Mouse (Mus musculus): ENCODE data around the gene Slc26a9. TPM values are rescaled to one million over a fixed set of nuclear protein-coding genes. Genes with fewer than 3 reads are reported as not detected.

The Slc26a9 gene
- polyA plus RNA-seq, 1 experiment, result not detected

DNA sequence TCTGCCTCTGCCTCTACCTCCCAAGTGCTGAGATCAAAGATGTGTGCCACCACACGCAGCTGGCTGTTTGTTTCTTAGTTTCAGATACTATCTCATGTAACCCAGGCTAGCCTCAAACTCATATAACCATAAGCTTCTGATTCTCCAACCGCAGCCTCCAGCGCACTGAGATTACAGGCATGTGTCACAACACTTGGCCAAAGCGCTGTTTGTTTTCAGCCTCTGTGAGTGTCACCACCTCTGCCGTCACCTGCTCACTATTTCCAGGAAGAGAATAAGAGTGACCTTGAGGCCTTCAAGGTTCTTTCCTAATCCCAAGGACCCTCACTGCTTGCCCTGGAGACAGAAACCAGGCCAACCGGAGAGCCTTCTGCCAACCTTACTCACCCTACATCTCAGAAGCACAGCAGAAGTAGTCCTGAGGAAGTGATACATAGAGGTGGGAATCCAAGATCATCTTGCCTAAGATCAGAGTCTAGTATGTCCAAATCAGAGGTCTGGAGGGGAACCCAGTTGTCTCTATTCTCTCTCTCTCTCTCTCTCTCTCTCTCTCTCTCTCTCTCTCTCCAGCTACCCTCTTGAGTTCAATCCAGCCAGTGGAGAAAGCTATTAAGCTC is 9.1 kb upstream of the Slc26a9 start:
- 79% methylated on average over 6 of the region's 6 CpGs for whole genome bisulfite sequencing

DNA sequence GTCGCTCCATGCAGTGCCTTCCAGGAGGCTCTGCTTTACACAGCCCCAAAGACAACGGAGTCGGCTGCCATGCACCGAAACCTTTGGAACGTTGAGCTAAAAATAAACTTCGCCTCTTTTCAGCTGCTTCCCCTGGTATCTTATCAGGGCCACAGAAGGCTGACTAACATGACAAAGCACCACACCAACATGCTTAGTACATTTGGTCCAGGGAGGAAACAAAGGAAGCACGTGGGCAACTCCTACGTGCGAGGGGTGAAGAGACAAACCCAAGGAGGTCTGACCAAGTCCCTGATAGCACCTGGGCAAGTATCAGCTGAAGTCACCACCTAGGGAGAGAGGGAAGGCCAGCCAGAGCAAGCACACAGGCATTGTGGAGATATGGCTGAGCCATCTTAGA is 7.3 kb upstream of the Slc26a9 start:
- WGBS, result 34% methylated on average over 9 of the region's 9 CpGs
- H3K36me3 ChIP-seq (ENCODE audit: control insufficient read depth, insufficient read depth, low read length), result no peaks in the 10 kb centered on the region
- H3K4me1 ChIP-seq (ENCODE audit: control insufficient read depth, insufficient read depth, insufficient read length, low read length), result no peaks in the 10 kb centered on the region
- H3K4me3 ChIP-seq (ENCODE audit: low read depth, low read length), result no peak overlapping the region
- H3K27me3 ChIP-seq (ENCODE audit: control insufficient read depth, insufficient read depth, low read length), result no peaks in the 10 kb centered on the region
- TF ChIP-seq CTCF (IDR thresholded peaks at IDR 0.05; ENCODE audit: extremely low read depth, insufficient read length, insufficient replicate concordance, low read depth, low read length), result no peak
- H3K27ac ChIP-seq (ENCODE audit: insufficient read depth, low read depth, low read length), result no peak overlapping the region

More for the DNA sequence above, 9.1 kb upstream of the Slc26a9 start:
- Histone ChIP-seq H3K36me3 (ENCODE audit: control insufficient read depth, insufficient read depth, low read length) (no peaks in the 10 kb centered on the region), H3K27ac (ENCODE audit: insufficient read depth, low read depth, low read length) (no peak overlapping the region), H3K27me3 (ENCODE audit: control insufficient read depth, insufficient read depth, low read length) (no peaks in the 10 kb centered on the region; the same call in 1 of the 2 replicates), H3K4me1 (ENCODE audit: control insufficient read depth, insufficient read depth, insufficient read length, low read length) (no peaks in the 10 kb centered on the region), H3K4me3 (ENCODE audit: low read depth, low read length) (no peak overlapping the region)
- TF ChIP-seq CTCF (IDR thresholded peaks at IDR 0.05; ENCODE audit: extremely low read depth, insufficient read length, insufficient replicate concordance, low read depth, low read length) (no peak), POLR2A (IDR thresholded peaks at IDR 0.05; ENCODE audit: low read depth, low read length) (no peak)

- WGBS, result 54% methylated on average over 5 of the region's 5 CpGs
- no peak overlapping the region for H3K4me3 ChIP-seq (ENCODE audit: low read depth, low read length)
- H3K27ac ChIP-seq (ENCODE audit: insufficient read depth, low read depth, low read length), result no peak overlapping the region
- TF ChIP-seq POLR2A (IDR thresholded peaks at IDR 0.05; ENCODE audit: low read depth, low read length) (no peak), CTCF (IDR thresholded peaks at IDR 0.05; ENCODE audit: extremely low read depth, insufficient read length, insufficient replicate concordance, low read depth, low read length) (no peak)
- H3K36me3 ChIP-seq (ENCODE audit: control insufficient read depth, insufficient read depth, low read length), result no peaks in the 10 kb centered on the region
- no peaks in the 10 kb centered on the region for H3K27me3 ChIP-seq (ENCODE audit: control insufficient read depth, insufficient read depth, low read length)
- H3K4me1 ChIP-seq (ENCODE audit: control insufficient read depth, insufficient read depth, insufficient read length, low read length), result no peaks in the 10 kb centered on the region
Observed at GRCm38 (mm10) chr1:131737269-131737668, 6.6 kb upstream of the Slc26a9 start.

GRCm38 (mm10) chr1:131738760-131739159 is 5.1 kb upstream of the Slc26a9 start:
- Histone ChIP-seq H3K27ac (ENCODE audit: insufficient read depth, low read depth, low read length) (no peak overlapping the region), H3K4me3 (ENCODE audit: low read depth, low read length) (no peak overlapping the region), H3K27me3 (ENCODE audit: control insufficient read depth, insufficient read depth, low read length) (no peaks in the 10 kb centered on the region), H3K36me3 (ENCODE audit: control insufficient read depth, insufficient read depth, low read length) (no peaks in the 10 kb centered on the region), H3K4me1 (ENCODE audit: control insufficient read depth, insufficient read depth, insufficient read length, low read length) (no peaks in the 10 kb centered on the region)
- TF ChIP-seq CTCF (IDR thresholded peaks at IDR 0.05; ENCODE audit: extremely low read depth, insufficient read length, insufficient replicate concordance, low read depth, low read length) (no peak), POLR2A (IDR thresholded peaks at IDR 0.05; ENCODE audit: low read depth, low read length) (no peak)
- 79% methylated on average over 1 of the region's 1 CpGs for WGBS

GRCm38 (mm10) chr1:131739481-131740160 is 4.2 kb upstream of the Slc26a9 start:
- H3K27me3 ChIP-seq (ENCODE audit: control insufficient read depth, insufficient read depth, low read length), result no peaks in the 10 kb centered on the region
- no peaks in the 10 kb centered on the region for H3K4me1 ChIP-seq (ENCODE audit: control insufficient read depth, insufficient read depth, insufficient read length, low read length)
- WGBS, result 83% methylated on average over 9 of the region's 9 CpGs
- TF ChIP-seq POLR2A (IDR thresholded peaks at IDR 0.05; ENCODE audit: low read depth, low read length) (no peak), CTCF (IDR thresholded peaks at IDR 0.05; ENCODE audit: extremely low read depth, insufficient read length, insufficient replicate concordance, low read depth, low read length) (no peak)
- H3K4me3 ChIP-seq (ENCODE audit: low read depth, low read length), result no peak overlapping the region
- H3K27ac ChIP-seq (ENCODE audit: insufficient read depth, low read depth, low read length), result no peak overlapping the region
- H3K36me3 ChIP-seq (ENCODE audit: control insufficient read depth, insufficient read depth, low read length), result no peaks in the 10 kb centered on the region

GRCm38 (mm10) chr1:131745391-131745790 is 1.6 kb downstream of the Slc26a9 start:
- H3K27ac ChIP-seq (ENCODE audit: insufficient read depth, low read depth, low read length), result no peak overlapping the region
- H3K4me1 ChIP-seq (ENCODE audit: control insufficient read depth, insufficient read depth, insufficient read length, low read length), result no peaks in the 10 kb centered on the region
- no peaks in the 10 kb centered on the region for H3K27me3 ChIP-seq (ENCODE audit: control insufficient read depth, insufficient read depth, low read length)
- no peak for TF ChIP-seq POLR2A (IDR thresholded peaks at IDR 0.05; ENCODE audit: low read depth, low read length)
- no peak for TF ChIP-seq CTCF (IDR thresholded peaks at IDR 0.05; ENCODE audit: extremely low read depth, insufficient read length, insufficient replicate concordance, low read depth, low read length)
- 79% methylated on average over 5 of the region's 5 CpGs for WGBS
- H3K4me3 ChIP-seq (ENCODE audit: low read depth, low read length), result no peak overlapping the region
- H3K36me3 ChIP-seq (ENCODE audit: control insufficient read depth, insufficient read depth, low read length), result no peaks in the 10 kb centered on the region

- no peaks in the 10 kb centered on the region for H3K36me3 ChIP-seq (ENCODE audit: control insufficient read depth, insufficient read depth, low read length)
- TF ChIP-seq POLR2A (IDR thresholded peaks at IDR 0.05; ENCODE audit: low read depth, low read length), result no peak
- no peak for TF ChIP-seq CTCF (IDR thresholded peaks at IDR 0.05; ENCODE audit: extremely low read depth, insufficient read length, insufficient replicate concordance, low read depth, low read length)
- WGBS, result 60% methylated on average over 2 of the region's 2 CpGs
- H3K4me3 ChIP-seq (ENCODE audit: low read depth, low read length), result no peak overlapping the region
- H3K27ac ChIP-seq (ENCODE audit: insufficient read depth, low read depth, low read length), result no peak overlapping the region
- H3K27me3 ChIP-seq (ENCODE audit: control insufficient read depth, insufficient read depth, low read length), result no peaks in the 10 kb centered on the region
- no peaks in the 10 kb centered on the region for H3K4me1 ChIP-seq (ENCODE audit: control insufficient read depth, insufficient read depth, insufficient read length, low read length)
Observed at GRCm38 (mm10) chr1:131747761-131748160, 3.9 kb downstream of the Slc26a9 start.
